Comparison of ENCODE assay signal across 8 mouse cellular contexts in genomic region chr6:127453407-127454343, GRCm38 (mm10). TPM values are rescaled to one million over a fixed set of nuclear protein-coding genes. Genes with fewer than 3 reads are reported as not detected.
DNase-seq lines count a peak whose midpoint lies in the region; ATAC-seq and TF ChIP-seq lines count a peak whose summit lies in the region.

No protein-coding gene starts in this region.

- intact Hi-C loops in left cerebral cortex, adult 2 months (cut with DNase I): no loop called here

- H3K9ac ChIP-seq in hindbrain, postnatal 0 days (replicated peaks; ENCODE audit: low read length): peak overlapping the region; percentile 82

- peak; percentile 97 for ATAC-seq in hindbrain, postnatal 0 days
- peak; percentile 99 for ATAC-seq in megakaryocyte, adult 5-6 weeks (ENCODE audit: poor library complexity, severe bottlenecking)

- peaks cover 4% of the 10 kb centered on the region; the same call in 1 of the 2 replicates for H3K4me1 ChIP-seq in hindbrain, postnatal 0 days (ENCODE audit: insufficient read depth, low read length)

- under 1% methylated on average over 67 of the region's 70 CpGs for WGBS in hindbrain, postnatal 0 days

- H3K9me3 ChIP-seq in hindbrain, postnatal 0 days (ENCODE audit: low read length): no peaks in the 10 kb centered on the region

- H3K36me3 ChIP-seq in hindbrain, postnatal 0 days (ENCODE audit: insufficient read depth, low read length): no peaks in the 10 kb centered on the region

- H3K4me2 ChIP-seq in hindbrain, postnatal 0 days (ENCODE audit: low read depth, low read length): peak overlapping the region; percentile 72

- H3K27ac ChIP-seq in hindbrain, postnatal 0 days: peak overlapping the region; percentile 92
- peak overlapping the region; percentile 96 for H3K27ac ChIP-seq in left cerebral cortex, adult 2 months

- H3K27me3 ChIP-seq in hindbrain, postnatal 0 days (ENCODE audit: insufficient read depth, low read length): no peaks in the 10 kb centered on the region

- peak overlapping the region; percentile 74 for H3K4me3 ChIP-seq in hindbrain, postnatal 0 days (ENCODE audit: low read length)
- peak overlapping the region; percentile 96 for H3K4me3 ChIP-seq in left cerebral cortex, adult 2 months

- no peak for TF ChIP-seq CTCF in hindbrain, postnatal 0 days (IDR thresholded peaks at IDR 0.05; ENCODE audit: low read depth)
- no peak; the same call in 1 of the 2 replicates for TF ChIP-seq CTCF in left cerebral cortex, adult 2 months (IDR thresholded peaks at IDR 0.05)

- peak; percentile 76 for DNase-seq in WW6 (ENCODE audit: low read depth, low spot score)
- DNase-seq in cerebellum, postnatal 4 days (ENCODE audit: low spot score in 2 of 2): peak; percentile 80 to 89
- peak; percentile 94 for DNase-seq in gastrocnemius, adult 18-20 months (ENCODE audit: low spot score)
- peak; percentile 96 for DNase-seq in hindbrain, postnatal 0 days (ENCODE audit: low spot score)
- DNase-seq in left cerebral cortex, adult 2 months (ENCODE audit: extremely low spot score in 1 of 2, low spot score in 2 of 2): peak; percentile 91
- DNase-seq in right cerebral cortex, adult 2 months (ENCODE audit: low spot score in 2 of 2): peak; percentile 89 to 94
- peak; percentile 95 for DNase-seq in urinary bladder, postnatal 14 days (ENCODE audit: low spot score)

RNA-seq across cellular contexts. Expression of gene Parp11, which starts 7.0 kb away (rescaled TPM):
- total RNA-seq in gastrocnemius, adult 18-20 months (2021): 1 to 10 TPM; 2.4 to 3.0 TPM
- total RNA-seq in hindbrain, postnatal 0 days (2014; rRNA removed): 38.9 and 39.6 TPM in 2 replicates
- 43.0 and 43.9 TPM in 2 replicates for polyA plus RNA-seq in hindbrain, postnatal 0 days (2015; fragmentation: Nextera tagmentation; extraction: Ambion mirVana)
- total RNA-seq in left cerebral cortex, adult 2 months (2021): 10 to 100 TPM; 32.8 to 34.7 TPM
- total RNA-seq in megakaryocyte, adult 5-6 weeks (2015): 11.0 and 11.7 TPM in 2 replicates
- 19.1 and 25.2 TPM in 2 replicates for total RNA-seq in megakaryocyte, adult 5-6 weeks (2017)

Comparison
In these comparisons a context has a peak if more than half of its experiments do, and no peak if none do; other contexts are left out.
1. Peak in every context shown above with its lines: DNase-seq, ATAC-seq, H3K4me3 ChIP-seq and H3K27ac ChIP-seq.